Mouse (Mus musculus): Measurements from ENCODE around the gene Las1l. TPM values are rescaled to one million over a fixed set of nuclear protein-coding genes. Genes with fewer than 3 reads are reported as not detected.
"Not testable (repeated sequence)": the region's sequence is repeated elsewhere in the genome, so short reads cannot be mapped to it uniquely, and the experiment has no call there.

Las1l gene
- 10 to 100 TPM; 28.3 to 29.8 TPM for total RNA-seq (2021)
- long read RNA-seq, experiment 1, transcript Las1l-202 (14 exons, 2,581 nt), result minor isoform, 8 of 48 reads
- long read RNA-seq, experiment 1, transcript Las1l-201 (13 exons, 2,530 nt), result major isoform, 27 of 48 reads
- long read RNA-seq, experiment 1, partial matches to known transcripts, result 4 of 48 reads
- long read RNA-seq, experiment 1, other reads (novel, unspliced or antisense), result 9 of 48 reads
- long read RNA-seq, experiment 2, transcript Las1l-202 (14 exons, 2,581 nt), result minor isoform, 6 of 48 reads
- long read RNA-seq, experiment 2, transcript Las1l-201 (13 exons, 2,530 nt), result major isoform, 26 of 48 reads
- long read RNA-seq, experiment 2, partial matches to known transcripts, result 8 of 48 reads
- long read RNA-seq, experiment 2, other reads (novel, unspliced or antisense), result 8 of 48 reads

- peak; percentile 79 for DNase-seq
These were observed at the start of gene Las1l for GRCm38 (mm10) chrX:95956497-95957293. TSS of gene Las1l (minus strand) at chrX:95956962.

- DNase-seq, result peak; percentile 4
These were observed 49.6 kb upstream of the Las1l start for GRCm38 (mm10) chrX:96006395-96006794.

DNA sequence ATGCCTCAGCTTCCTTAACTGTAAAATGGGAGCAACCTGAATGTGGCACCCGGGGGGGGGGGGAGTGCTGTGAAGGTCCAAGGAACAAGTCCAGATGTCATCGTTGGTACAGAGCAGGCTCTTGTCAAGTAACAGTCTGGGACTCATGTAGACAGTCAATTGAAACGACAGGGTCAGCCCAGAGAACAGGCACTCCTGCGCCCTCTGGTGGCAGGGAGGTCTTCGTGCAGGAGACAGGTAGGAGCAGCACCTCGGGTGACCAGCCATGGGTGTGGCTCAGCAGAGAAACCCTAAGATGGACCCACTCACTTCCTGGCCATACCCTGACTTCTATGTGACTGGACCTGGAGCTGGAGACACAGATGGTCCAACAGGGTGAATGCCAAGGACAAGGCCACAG lies 42.8 kb upstream of the Las1l start:
- DNase-seq, result no peak

DNA sequence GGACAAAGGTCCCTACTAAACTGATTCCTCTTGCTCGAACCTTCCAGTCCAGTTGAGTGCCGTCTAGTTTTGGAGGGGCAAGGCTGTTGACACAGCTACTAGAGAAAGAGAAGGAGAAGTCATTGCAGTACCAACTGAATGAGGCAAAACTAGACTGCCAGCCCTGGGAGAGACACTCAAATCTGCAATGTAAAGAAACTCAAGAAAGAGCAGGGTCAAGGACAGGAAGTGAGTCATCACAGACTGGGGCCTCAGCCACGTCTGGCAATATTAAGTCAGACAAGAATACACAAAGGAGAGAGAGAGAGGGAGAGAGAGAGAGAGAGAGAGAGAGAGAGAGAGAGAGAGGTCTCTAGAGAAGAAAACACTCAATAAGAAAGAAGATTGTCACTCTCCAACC lies 36.4 kb upstream of the Las1l start:
- no peak for DNase-seq

- no peak for DNase-seq
These were observed 13.2 kb upstream of the Las1l start for GRCm38 (mm10) chrX:95969936-95970335.

- no peak for DNase-seq
These were observed 12.4 kb upstream of the Las1l start for GRCm38 (mm10) chrX:95969116-95969515.

- DNase-seq, result peak; percentile 42
These were observed 11.8 kb upstream of the Las1l start for GRCm38 (mm10) chrX:95968594-95968965.

DNA sequence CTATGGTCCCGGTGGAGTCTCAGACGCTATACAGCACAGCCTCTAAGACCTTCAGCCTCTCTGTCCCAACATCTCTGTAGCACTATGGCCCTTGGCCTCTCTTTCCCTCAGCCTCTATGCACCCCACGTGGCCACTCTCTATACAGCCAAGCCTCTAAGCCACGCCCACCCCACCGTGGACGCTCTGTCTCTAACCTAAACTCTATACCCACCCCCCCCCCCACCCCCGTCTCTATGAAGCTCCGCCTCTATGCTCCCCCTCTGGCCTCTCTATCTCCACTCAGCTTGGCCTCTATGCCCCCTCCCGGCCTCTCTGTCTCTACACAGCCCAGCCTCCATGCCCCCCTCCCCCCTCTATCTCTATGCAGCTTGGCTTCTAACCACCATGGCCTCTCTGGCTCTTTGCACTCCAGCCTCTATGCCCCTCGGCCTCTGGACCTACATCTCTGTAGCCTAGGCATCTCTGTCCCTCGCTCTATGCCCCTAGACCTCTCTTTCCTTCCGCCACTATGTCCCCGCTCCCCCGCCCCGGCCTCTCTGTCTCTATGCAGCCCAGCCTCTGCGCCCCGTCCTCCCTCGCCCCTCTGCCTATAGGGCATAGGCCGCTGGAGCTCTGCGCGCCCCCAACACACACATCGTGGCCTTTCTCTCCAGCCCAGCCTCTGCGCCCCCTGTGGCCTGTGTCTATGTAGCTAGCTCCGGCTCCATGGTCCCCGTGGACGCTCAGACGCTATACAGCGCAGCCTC lies 11.3 kb upstream of the Las1l start:
- peak; percentile 15 for DNase-seq

DNA sequence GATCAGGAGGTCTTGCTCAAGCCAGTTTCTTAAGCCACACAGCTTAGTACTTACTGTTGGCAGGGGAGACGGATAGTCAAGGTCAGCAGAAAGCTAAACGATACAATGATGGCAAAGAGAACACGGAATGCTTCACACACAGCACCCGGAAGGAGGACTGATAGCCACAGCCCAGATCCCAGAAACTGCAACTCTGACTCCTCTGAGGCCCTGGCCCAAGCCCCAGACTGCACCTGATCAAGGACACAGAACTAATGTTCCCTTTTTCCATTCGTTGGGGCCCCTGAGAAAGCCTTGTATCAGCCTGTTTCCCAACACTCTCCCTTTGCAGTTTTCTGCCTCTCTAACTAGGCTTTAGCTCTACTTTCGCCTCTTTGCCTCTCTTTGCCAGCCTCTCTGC lies 8.3 kb upstream of the Las1l start:
- no peak for DNase-seq

- no peak for DNase-seq
These were observed 6.6 kb upstream of the Las1l start for GRCm38 (mm10) chrX:95963366-95963765.

GRCm38 (mm10) chrX:95957461-95957860 lies 699 bp upstream of the Las1l start:
- not testable (repeated sequence) for DNase-seq

DNA sequence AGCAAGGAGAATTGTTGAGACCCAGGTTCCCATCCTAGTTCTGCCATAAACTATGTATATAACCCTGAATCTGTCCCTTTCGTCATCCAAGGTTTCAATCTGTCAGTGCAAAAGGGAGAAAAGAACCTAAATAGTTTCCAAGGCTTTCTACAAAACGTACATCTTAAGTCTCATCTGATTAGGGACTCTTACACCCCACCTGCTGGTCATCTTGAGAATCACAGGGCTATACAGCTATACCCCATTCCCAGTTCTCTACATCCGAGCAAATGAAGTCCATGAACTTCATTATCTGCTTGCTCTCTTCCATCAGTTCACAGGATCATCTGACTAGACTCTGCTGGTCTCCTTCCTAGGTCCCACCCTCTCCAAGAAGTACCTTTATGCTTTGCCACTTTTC lies 6.0 kb downstream of the Las1l start:
- DNase-seq, result peak; percentile 18

- no peak for DNase-seq
These were observed 8.6 kb downstream of the Las1l start for GRCm38 (mm10) chrX:95948135-95948534.

- no peak for DNase-seq
These were observed 11.3 kb downstream of the Las1l start for GRCm38 (mm10) chrX:95945496-95945895.

DNA sequence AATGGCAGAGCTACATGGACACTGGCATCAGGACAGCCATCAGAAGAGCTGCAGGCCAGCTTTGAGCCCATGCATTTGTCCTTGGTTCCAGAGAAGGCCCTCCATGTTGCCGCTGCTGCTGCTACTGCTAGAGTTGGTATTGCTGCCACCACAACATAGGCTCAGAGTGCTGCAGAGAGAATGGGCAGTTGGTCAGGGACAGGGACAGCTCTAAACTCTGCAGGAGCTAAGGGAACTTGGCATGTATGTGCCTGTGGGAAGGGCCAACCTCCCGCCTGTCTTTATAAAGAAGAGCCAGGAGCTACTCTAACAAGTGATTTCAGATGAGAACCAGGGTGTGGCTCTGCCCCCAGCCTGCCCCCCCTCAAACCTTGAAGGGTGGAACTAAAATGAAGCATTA lies 21.3 kb downstream of the Las1l start:
- no peak for DNase-seq

DNA sequence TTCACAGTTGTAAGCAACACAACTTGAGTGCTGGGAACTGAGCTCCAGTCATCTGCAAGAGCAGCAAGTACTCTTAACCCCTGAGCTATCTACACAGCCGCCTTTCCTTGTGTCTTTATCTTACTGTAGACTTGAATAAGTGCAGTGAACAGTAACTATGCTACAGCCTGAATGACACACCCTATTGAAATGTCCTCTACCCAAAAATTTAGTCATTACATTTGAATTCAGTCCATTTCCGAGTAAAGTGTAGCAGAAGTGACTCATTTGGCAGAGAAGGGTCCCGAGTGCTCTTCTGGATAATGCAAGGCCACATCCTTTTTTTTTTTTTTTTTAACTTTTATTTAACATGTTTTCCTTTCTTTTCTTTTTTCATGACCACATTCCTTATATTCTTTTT lies 54.0 kb downstream of the Las1l start:
- no peak for DNase-seq

Other genes with a start within 250 kb of the Las1l start
- 1 to 10 TPM; 1.7 to 1.8 TPM for gene Zc3h12b, start 245.3 kb downstream of the Las1l start, total RNA-seq (2021)
- gene Msn, start 139.1 kb upstream of the Las1l start, total RNA-seq (2021), result 10 to 100 TPM; 71.3 to 87.2 TPM

Measured in gastrocnemius, postnatal 10 days (tissue).